Mouse (Mus musculus): Measurements from ENCODE around the gene Mcf2l.

DNA sequence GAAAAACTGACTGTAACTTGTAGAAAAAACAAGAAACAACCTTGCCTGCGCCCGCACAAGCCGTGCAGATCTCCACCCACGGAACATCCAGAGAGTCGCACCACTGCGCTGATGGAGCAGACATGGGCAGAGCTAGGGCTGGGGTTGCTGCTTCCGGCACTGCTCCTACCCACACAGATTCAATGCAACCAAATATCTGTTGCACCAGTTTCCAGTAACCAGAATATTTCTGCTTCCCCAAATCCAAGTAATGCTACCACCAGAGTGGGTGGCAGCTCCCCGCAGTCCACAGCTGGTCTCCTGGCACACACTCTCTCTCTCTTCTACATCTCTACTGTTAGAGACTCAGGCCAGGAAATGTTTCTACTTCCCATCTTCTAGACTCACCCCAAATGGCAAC, 148.2 kb downstream of the Mcf2l start:
- TF ChIP-seq CTCF (conservative IDR thresholded peaks at IDR 0.05; ENCODE audit: low read length): no peak
- no peak for TF ChIP-seq NANOG (IDR thresholded peaks at IDR 0.05; ENCODE audit: borderline replicate concordance, low read length)
- no peak for TF ChIP-seq POU5F1 (IDR thresholded peaks at IDR 0.05; ENCODE audit: borderline replicate concordance, low read length)

Data from E14TG2a.4 (cell line).